Mouse (Mus musculus): Measurements from ENCODE around the gene Slc51a.

DNA sequence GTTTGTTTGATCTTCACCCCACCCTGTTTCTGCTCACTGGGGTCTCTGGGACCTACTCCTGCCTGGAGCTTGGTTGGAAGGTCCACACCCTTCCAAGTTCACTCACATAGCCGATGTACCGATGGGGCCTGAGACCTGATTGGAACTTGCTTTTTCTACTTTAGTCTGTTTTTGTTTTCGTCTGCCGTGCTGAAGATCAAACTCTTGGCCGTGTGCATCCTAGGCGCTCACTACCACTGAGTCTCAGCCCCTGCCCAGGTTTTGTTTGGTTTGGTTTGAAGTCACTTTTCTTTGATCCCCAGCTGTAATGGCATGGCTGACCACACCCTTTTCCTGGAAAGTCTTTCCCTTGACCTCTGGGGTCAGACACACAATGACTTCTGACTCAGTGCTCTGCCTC is 25.7 kb upstream of the Slc51a start:
- TF ChIP-seq EP300 (IDR thresholded peaks at IDR 0.05; ENCODE audit: insufficient read depth, low read depth, low read length) (0 out of 2 replicates have a peak, but pooled peaks have one; percentile 24), POLR2A (IDR thresholded peaks at IDR 0.05; ENCODE audit: insufficient read depth, low read length) (no peak)

Data from ES-Bruce4 (cell line).